Mouse (Mus musculus) urinary bladder, postnatal 14 days (tissue): ENCODE data around the gene Olfr843.

ENCODE experiments used
- DNase-seq: peaks from one replicate; pipeline ENCODE4 v3.0.0; 2021; ENCODE audit warnings: low spot score

Olfr843 gene

GRCm38 (mm10) chr9:19251887-19252286, at the start of gene Olfr843:
Olfr843 (minus strand) TSS chr9:19251987.
- DNase-seq: no peak
